Mouse (Mus musculus) mature B cell (primary cell): ENCODE results near the gene Pigl.

Source experiments
- in situ Hi-C: fragments of 300-500 bp; cut with MboI; formaldehyde crosslinking; loops from 2 replicates; pipeline ENCODE4 v1.14.3; 2019

Pigl gene

GRCm38 (mm10) chr11:62513311-62513710 lies 55.1 kb downstream of the Pigl start:
- in situ Hi-C loops: no loop called here

- in situ Hi-C loops: no loop called here
Measured at GRCm38 (mm10) chr11:62518991-62519390, 60.7 kb downstream of the Pigl start.

DNA sequence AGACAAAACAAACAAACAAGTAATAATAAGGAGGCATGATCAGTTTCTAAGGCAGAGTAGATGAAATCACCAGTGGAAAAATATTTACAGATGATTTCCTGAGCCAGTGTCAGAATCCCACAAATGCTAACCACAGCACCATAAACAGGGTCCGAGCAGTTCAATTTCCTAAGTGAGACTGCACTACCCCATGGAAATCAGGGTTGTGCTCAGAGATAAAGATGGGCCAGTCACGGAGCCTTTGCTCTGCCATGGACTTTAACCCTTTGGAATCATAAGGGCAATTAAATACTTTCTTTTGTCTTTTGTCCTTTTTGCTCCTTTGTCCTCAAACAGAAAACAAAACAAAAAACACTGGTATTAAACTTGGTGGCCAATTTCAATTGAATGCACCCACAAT lies 64.0 kb downstream of the Pigl start:
- in situ Hi-C loops: no loop called here

GRCm38 (mm10) chr11:62537089-62537488 lies 78.8 kb downstream of the Pigl start:
- in situ Hi-C loops: no loop called here

DNA sequence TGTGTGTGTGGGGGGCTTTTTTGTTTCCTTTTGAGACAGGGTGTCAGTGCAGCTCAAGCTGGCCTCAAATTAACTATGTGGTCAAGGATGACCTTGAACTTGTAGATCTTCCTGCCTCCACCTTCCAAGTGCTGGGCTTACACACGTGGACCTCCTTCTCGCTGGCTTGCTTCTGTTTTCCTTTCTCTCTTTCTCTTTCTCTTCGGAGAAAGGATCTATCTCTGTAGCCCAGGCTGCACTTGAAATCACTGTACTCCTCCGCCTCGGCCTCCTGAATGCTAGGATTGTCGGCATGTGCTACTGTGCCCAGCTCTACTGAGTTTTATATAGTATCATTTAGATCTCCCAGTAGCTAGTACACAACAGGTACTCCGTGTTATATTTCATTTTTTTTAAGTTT lies 79.3 kb downstream of the Pigl start:
- in situ Hi-C loops: no loop called here

DNA sequence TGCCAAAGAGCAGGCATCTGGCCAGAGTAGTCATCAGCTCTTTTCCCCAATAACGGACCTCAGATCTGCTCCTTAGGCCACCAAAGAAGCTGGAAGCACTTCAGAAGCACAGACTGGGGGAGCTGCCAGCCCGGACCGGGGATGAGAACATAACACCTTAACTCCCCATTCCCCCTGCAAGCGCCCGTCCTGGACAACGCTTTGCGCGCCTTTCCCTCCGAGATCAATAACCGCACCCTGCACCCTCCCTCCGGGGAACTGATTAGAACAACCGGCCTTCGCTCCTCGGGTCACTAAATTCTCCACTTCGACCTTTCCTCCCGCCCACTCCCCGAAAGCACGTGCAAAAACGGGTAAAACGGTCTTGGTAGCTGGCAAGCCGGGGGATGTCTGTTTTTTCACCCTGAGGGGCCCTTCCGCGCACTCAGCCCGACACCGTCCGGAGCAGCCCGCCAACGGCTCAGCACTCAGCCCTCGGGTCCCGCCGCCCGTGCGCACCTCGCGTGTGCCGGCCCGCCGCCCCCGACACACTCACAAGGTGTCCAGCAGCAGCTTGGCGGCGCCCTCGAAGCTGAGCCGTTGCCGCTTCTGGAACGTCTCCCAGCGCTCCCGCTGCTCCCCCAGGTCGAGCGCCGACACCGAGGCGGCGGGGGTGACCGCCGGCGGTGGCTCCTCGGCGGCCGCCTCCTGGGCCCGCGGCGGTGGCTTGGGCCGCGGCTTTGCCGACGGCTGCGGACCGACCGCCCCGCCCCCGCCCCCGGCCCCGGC lies 80.2 kb downstream of the Pigl start:
- in situ Hi-C loops: no loop called here

DNA sequence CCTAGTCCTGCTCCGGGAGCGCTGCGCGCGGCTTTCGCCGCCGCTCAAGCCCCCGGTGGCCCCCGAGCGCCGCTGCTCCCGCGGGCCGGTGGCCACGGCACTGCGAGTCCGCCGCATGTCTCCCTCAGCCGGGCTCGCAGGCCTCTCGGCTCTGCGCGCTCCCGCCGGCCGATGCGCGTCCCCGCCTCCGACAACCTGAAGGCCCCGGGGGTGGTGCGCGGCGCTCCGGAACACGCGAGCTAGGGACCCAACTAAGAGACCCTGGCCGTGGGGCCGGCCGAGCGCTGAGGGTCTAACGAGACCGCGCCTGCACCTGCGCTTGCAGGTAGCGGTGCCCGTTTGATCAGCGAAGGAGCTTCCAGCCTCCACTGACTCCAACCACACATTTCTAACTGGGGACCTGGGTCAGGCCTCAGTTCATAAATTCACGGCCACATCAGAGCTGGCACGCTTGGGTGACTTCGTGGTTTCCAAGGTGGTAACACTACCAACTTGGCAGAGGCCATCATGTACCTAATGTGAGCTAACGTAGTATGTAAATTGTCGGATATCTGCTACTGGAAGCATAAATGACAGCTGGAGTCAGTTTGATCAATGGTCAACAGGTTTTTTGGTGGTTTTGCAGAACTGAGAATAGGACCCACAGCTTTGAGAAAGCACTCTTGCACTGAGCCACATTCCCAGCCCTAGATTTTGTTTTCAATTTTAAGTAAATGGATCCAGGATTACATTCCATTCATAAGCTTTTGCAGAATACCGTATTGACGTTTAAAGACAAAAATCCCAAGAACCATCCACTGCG lies 81.0 kb downstream of the Pigl start, which contains the start of gene Cenpv:
Gene Cenpv, minus strand, starts transcription at position 173 of the 802 bp plus-strand sequence.
- in situ Hi-C loops: no loop called here

GRCm38 (mm10) chr11:62540167-62540566 lies 81.9 kb downstream of the Pigl start:
- in situ Hi-C loops: no loop called here

DNA sequence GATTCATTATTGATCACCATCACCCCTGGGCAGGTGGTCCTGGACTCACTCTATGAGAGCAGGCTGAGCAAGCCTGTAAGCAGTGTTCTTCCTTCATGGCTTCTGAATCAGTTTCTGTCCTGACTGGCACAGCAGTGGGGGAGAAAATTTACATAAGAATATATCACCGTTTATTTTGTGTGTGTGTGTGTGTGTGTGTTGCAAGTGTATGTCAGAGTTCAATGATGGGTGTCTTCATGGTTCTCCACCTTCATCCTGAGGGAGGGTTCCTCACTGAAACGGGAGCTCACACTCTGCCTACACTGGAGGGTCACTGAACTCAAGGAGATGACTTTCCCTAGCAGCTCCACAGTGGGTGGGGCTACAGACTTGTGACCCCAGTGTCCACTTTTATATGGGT lies 82.7 kb downstream of the Pigl start:
- in situ Hi-C loops: no loop called here

DNA sequence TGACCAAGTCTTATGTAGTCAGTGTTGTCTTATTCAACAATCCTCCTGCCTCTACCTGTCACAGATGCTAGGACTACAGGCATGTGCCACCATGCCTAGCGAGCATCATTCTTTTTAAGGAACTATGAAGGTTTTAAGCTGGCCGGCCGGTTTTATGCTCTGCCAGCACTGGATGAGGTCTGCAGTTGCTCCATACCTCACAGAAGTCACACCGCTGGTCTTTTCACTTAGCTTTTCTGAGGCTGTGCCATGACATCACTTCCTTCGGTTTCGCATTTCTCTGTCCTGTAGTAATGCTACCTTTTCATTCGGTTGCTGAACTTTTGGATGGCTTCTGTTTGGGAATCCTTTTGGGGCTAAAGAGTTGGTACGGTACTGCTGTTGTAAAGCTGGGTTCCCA lies 83.3 kb downstream of the Pigl start:
- in situ Hi-C loops: no loop called here

DNA sequence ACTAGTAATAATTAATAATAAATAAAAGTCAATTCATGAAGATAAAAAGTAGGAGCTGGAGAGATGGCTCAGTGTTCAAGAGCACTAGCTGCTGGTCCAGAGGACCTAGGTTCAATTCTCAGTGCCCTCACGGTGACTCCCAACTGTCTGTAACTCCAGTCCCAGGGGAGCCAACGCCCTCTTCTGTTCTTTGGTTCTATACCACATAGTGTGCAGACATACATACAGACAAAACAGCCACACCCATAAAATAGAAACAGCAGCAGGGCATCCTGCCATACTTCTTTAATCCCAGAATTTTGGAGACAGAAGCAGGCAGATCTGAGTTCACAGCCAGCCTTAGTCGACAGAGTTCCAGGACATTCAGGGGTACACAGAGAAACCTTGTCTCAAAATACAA lies 85.7 kb downstream of the Pigl start:
- in situ Hi-C loops: no loop called here

- in situ Hi-C loops: no loop called here
Measured at GRCm38 (mm10) chr11:62549782-62550181, 91.5 kb downstream of the Pigl start.

GRCm38 (mm10) chr11:62550227-62550685 lies 92.0 kb downstream of the Pigl start:
- in situ Hi-C loops: no loop called here

DNA sequence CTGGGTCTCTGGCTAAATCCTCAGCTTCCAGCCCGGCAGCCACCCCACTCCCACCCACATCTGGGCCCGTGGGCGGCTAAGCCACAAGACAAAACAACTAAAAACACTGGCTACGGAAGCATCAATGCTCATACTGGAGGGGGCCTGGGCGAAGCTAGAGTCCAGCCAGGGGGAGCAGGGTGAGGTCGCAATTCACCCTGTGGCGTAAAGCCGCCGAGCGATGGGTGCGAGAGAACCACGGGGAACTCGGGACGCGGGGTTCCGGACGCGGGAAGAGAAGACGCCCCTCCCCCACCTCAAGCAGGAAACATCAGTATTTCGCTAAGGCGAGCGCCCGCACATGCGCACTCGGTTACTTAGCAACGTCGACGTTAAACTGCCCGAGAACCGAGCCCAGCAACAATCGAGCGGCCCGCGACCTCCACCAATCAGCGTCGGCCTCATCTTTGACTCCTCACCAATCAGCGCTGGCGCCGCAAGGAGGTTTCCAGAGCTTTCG lies 92.5 kb downstream of the Pigl start, which contains the start of gene Ubb:
Gene Ubb, plus strand, starts transcription at position 445 of the 499 bp plus-strand sequence.
- in situ Hi-C loops: no loop called here

DNA sequence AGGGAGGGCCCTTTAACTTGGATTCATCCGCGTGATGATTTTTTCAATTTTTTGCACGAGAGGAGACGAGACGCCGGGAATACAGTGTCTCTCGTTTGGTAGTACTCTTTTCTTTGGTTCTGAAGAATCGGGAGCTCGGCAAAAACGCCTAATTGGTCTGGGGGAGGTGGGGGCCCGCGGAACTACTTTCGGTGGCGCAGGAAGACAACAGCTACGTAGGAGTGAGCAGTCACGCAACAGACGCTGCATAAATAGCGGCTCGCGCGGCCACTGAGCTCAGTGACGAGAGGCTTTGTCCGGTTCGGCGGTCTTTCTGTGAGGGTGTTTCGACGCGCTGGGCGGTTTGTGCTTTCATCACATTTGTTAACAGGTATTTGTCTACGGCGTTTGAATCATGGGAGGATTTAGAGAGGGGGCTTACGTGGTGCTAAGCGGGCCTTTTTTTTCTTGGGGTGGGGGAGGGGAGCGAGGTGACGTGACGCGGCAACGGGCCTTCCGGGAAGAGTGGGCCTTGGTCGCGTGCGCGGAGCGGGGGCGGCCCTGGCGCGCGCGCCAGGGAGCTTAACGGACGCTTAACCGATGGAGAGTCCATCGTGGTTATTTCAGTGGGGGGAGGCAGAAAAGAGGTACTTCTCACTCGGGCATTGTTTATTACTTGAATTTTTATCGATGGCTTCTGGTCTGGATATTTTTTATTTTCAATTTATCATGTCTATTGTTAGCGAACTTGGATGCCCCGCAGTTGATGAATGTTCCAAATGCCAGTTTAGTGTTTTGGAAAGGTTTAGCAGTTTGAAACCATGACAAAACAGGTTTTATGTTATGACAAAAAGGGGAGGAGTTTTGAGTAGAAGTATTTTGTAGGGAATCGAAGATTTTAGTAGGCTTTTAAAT lies 93.2 kb downstream of the Pigl start:
- in situ Hi-C loops: no loop called here

GRCm38 (mm10) chr11:62553186-62553585 lies 94.9 kb downstream of the Pigl start:
- in situ Hi-C loops: no loop called here

GRCm38 (mm10) chr11:62553633-62554032 lies 95.4 kb downstream of the Pigl start:
- in situ Hi-C loops: no loop called here

- in situ Hi-C loops: no loop called here
Measured at GRCm38 (mm10) chr11:62554163-62554855, 96.0 kb downstream of the Pigl start.

DNA sequence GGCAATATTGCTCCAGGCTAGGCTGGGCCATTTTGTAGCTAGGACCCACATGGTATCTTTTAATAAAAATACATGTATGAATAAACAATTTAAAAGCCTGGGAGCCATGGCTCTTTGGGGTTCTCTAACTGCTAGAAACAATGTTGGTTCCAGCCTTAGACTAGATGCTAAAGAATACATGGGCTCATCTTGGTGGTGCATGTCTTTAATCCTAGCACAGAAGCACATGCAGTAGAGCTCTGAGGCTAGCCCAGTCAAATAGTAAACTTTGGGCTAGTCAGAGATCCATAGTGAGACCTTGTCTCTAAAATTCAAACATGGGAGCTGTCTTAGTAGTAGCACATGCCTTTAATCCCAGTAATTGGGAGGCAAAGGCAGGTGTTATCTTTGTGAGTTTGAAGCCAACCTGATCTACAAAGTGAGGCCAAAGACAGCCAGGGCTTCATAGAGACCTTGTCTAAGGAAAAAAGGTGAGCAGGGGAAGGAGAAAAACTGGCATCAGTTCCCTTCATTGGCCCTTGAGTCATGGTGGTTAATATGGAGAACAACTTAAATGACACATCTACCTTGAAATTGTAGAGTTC lies 96.8 kb downstream of the Pigl start:
- in situ Hi-C loops: no loop called here

DNA sequence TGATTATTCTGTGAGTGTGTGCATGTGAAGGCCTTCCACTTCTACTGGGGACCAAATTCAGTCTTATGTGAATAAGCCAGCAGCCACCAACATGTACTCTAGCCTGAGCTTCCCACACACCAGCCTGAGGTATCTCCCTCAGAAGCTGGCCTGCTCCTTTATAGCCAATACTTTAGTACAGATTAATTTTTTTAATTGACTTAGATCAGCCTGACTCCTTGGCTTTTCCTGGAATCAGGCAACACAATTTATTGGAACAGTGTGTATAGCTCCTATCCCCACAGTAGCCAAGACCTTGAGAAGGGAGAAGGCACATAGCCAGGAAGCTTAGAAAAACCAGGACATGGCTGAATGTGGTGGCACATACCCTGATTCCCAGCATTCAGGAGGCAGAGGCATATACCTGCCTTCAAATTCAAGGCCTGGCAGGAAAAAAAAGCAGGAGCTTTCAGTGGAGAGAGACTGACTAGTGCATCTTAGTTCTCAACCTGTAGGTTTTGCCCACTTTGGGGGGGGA lies 97.7 kb downstream of the Pigl start:
- in situ Hi-C loops: no loop called here

- in situ Hi-C loops: no loop called here
Measured at GRCm38 (mm10) chr11:62557205-62557604, 98.9 kb downstream of the Pigl start.
